Mouse (Mus musculus): ENCODE measurements around the gene Napepld. TPM values are rescaled to one million over a fixed set of nuclear protein-coding genes. Genes with fewer than 3 reads are reported as not detected.
"Not testable (repeated sequence)": the region's sequence is repeated elsewhere in the genome, so short reads cannot be mapped to it uniquely, and the experiment has no call there.

Gene Napepld
- polyA plus RNA-seq, 1 experiment from 2014 or later: 6.1 TPM

DNA sequence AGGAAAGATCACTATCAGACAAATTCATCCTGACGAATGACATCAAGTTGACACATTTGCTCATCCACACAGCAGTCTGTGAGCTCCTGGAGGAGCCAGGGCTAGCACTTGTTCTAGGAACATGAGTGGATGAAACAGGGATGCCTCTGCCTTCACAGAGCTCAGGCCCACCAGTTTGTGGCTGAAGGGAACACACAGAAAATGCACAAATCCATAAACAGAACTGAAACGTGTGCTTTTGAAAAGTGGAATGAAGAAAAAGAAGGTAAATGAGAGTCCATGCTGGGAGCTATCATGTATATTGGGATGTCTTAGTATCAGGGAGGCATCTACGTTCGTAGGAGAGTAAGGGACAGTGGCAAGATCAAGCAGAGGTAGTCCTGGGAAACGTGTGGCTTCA, 27.9 kb upstream of the Napepld start:
- H3K36me3 ChIP-seq: no peaks in the 10 kb centered on the region
- no peaks in the 10 kb centered on the region for H3K9me3 ChIP-seq
- peaks cover 44% of the 10 kb centered on the region for H3K4me1 ChIP-seq (replicated peaks)
- no peak for DNase-seq (ENCODE audit: low spot score)
- no peaks in the 10 kb centered on the region for H3K27me3 ChIP-seq (ENCODE audit: insufficient read depth, poor library complexity, severe bottlenecking)
- H3K4me3 ChIP-seq: no peak overlapping the region
- H3K27ac ChIP-seq: no peak overlapping the region
- 77% methylated on average over 5 of the region's 5 CpGs for WGBS

DNA sequence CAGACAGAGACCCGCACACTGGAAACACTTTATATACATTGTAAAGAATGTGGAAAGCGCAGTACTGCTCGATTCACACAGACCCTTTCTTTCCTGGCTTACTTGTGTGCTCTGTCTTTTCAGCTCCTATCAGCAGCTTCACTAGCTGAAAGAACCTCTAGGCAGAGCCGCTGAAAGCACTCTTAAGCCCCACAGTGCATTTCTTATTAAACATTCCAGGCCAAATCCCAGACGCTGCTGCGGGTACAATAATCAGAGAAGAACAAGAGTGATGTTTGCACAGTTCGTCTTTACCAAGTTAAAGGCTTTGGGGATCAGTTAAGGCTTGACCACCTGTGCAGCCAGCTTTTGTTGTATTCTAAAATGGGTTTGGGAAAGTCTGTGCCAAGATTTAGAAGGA, 23.7 kb upstream of the Napepld start:
- 54% methylated on average over 7 of the region's 7 CpGs for WGBS
- peaks cover 17% of the 10 kb centered on the region for H3K4me1 ChIP-seq (replicated peaks)
- H3K4me3 ChIP-seq: no peak overlapping the region
- H3K27ac ChIP-seq: peak overlapping the region; percentile 79
- no peaks in the 10 kb centered on the region for H3K9me3 ChIP-seq
- no peaks in the 10 kb centered on the region for H3K27me3 ChIP-seq (ENCODE audit: insufficient read depth, poor library complexity, severe bottlenecking)
- no peaks in the 10 kb centered on the region for H3K36me3 ChIP-seq
- no peak for DNase-seq (ENCODE audit: low spot score)

DNA sequence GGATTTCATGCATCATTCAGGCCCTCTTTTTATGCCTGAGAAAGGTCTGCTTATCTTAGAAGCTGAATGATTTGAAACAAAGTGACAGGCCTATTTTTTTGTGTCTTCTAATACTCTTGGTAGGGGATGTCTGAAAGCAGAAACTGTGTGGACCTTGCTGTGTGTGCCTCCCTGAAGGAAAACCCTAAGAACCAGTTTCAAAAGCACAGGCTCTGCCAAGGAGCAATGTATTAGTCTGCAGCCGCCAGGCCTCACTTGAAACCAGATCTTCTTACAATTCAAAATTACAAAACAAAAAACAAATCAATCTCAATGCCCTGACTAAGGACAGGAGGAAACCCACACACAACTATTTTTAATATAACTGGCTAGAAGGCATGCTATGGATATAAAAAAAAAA, 23.2 kb upstream of the Napepld start:
- no peak for DNase-seq (ENCODE audit: low spot score)
- 71% methylated on average over 1 of the region's 1 CpGs for WGBS

DNA sequence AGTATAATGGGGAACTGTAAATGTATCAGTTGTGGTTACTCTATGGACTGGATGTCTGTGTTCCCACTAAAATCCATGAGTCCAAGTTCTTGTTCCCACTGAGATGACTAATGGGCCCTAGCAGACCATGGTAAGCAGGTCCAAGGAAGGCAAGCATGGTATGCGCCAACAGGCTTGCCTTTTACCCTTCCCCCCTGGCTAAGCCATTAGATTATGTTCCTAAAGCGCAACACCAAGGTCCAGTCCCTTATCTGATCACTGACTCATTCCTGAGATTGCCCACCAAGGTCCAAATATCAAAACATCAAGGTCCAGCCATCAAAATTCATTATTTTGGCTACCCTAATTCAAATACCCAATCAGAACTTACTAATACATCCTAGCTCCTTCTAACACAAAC, 18.0 kb upstream of the Napepld start:
- WGBS: 91% methylated on average over 2 of the region's 2 CpGs
- Histone ChIP-seq H3K27ac (no peak overlapping the region), H3K4me1 (replicated peaks) (peaks cover 4% of the 10 kb centered on the region; the same call in 1 of the 2 replicates), H3K27me3 (ENCODE audit: insufficient read depth, poor library complexity, severe bottlenecking) (no peaks in the 10 kb centered on the region), H3K9me3 (no peaks in the 10 kb centered on the region), H3K4me3 (no peak overlapping the region), H3K36me3 (no peaks in the 10 kb centered on the region)
- no peak for DNase-seq (ENCODE audit: low spot score)

More for the DNA sequence above, 23.2 kb upstream of the Napepld start:
- no peak overlapping the region for H3K4me3 ChIP-seq
- H3K4me1 ChIP-seq (replicated peaks): peaks cover 17% of the 10 kb centered on the region
- no peaks in the 10 kb centered on the region for H3K27me3 ChIP-seq (ENCODE audit: insufficient read depth, poor library complexity, severe bottlenecking)
- no peaks in the 10 kb centered on the region for H3K36me3 ChIP-seq
- peak overlapping the region; percentile 79 for H3K27ac ChIP-seq
- H3K9me3 ChIP-seq: no peaks in the 10 kb centered on the region

DNA sequence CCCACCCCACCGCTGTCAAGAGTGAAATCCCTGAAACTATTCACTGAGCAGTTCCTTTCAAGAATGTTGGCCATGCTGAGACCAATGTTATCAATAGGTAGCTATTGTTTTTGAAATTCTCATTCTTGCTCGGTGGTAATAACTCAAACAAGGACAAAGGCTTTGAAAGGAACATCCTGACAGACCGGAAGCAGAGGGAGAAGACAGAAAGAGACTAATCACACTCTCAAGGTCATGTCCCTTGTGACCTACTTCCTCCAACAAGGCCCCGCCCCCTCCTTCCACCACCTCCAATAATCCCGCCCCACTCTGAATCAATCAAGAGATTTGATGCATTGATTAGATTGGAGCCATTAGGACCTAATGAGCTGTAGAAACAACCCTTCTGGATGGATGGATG, 17.4 kb upstream of the Napepld start:
- no peak for DNase-seq (ENCODE audit: low spot score)
- Histone ChIP-seq H3K9me3 (no peaks in the 10 kb centered on the region), H3K4me1 (replicated peaks) (no peaks in the 10 kb centered on the region), H3K36me3 (no peaks in the 10 kb centered on the region), H3K27me3 (ENCODE audit: insufficient read depth, poor library complexity, severe bottlenecking) (no peaks in the 10 kb centered on the region), H3K4me3 (no peak overlapping the region), H3K27ac (no peak overlapping the region)
- WGBS: 86% methylated on average over 5 of the region's 5 CpGs

DNA sequence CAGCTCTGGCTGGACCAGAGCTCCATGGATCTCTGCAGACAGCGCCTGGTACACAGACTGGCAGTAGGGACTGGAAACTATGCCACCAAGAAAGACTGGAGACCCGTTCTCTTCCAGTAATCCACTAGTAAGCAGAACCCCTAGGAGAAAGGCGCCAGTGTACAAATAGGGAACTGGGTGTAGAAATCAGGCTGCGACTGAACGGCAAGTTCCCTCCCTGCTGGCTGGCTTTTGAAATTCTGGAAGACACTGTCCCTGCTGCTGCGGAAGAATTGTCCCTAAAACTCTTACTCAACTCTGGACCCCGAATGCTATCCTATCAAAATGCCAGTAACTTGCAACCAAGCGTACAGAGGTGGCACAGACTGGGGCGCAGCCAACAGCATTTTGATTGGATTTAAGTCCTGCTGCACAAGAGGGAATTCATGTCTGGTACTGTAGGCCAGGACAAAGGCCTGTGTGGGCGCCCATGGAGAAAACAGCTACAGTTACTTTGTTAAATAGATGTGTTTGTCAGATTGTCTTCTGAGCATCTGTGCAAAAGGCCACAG, 16.0 kb upstream of the Napepld start:
- no peaks in the 10 kb centered on the region for H3K9me3 ChIP-seq
- H3K36me3 ChIP-seq: no peaks in the 10 kb centered on the region
- H3K4me1 ChIP-seq (replicated peaks): no peaks in the 10 kb centered on the region
- no peak for DNase-seq (ENCODE audit: low spot score)
- H3K27me3 ChIP-seq (ENCODE audit: insufficient read depth, poor library complexity, severe bottlenecking): no peaks in the 10 kb centered on the region
- 82% methylated on average over 10 of the region's 10 CpGs for WGBS
- H3K27ac ChIP-seq: no peak overlapping the region
- H3K4me3 ChIP-seq: no peak overlapping the region

DNA sequence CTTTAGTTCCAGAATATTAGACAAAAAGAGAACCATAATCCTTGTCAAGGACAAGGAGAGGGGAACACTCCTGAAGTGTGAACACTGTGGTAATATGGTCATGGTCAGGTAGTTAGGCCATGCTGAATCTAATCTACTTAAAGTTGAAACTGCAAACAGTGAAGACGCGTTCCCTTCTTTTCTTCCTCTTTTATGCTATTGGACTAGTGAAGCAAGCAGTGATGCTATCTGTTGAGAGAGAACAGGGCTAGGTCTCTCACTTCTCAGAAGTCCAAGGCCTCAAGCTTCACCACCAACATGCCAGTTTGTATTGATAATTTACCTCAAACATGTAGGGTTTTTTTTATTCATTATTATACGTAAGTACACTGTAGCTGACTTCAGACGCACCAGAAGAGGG, 13.3 kb upstream of the Napepld start:
- Histone ChIP-seq H3K27me3 (ENCODE audit: insufficient read depth, poor library complexity, severe bottlenecking) (no peaks in the 10 kb centered on the region), H3K27ac (no peak overlapping the region), H3K4me3 (no peak overlapping the region), H3K9me3 (no peaks in the 10 kb centered on the region), H3K36me3 (no peaks in the 10 kb centered on the region), H3K4me1 (replicated peaks) (no peaks in the 10 kb centered on the region)
- no peak for DNase-seq (ENCODE audit: low spot score)
- 96% methylated on average over 4 of the region's 4 CpGs for WGBS

DNA sequence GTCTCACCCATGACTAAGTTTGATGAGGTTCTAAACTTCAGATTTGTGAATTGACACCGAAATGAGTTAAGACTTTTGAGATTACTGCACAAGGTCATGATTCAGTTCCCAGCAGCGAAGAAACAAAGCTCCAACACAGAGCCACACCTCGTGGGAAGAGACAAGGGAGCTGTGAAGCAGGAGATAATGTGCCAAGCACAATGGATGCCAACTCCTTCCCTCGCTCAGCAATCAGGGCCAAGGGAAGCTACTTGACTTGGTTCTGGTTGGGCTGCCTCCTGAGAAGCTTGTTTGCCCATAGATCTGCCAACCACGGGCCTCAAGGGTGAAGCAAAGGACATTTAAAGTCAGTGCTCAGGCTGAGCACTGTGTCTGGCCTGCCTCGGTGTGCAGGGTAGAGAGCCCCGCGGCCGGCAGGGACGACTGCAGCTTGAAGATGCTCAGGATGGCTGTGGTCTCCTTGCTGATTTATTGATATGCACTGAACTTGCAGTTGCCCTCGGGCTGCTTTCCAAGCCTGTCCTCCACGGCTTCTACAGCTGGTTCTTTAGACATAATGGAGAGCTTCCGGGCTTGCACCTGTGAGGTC, 11.0 kb upstream of the Napepld start:
- H3K9me3 ChIP-seq: no peaks in the 10 kb centered on the region
- DNase-seq (ENCODE audit: low spot score): no peak
- WGBS: 77% methylated on average over 13 of the region's 13 CpGs
- H3K27ac ChIP-seq: no peak overlapping the region
- no peaks in the 10 kb centered on the region for H3K27me3 ChIP-seq (ENCODE audit: insufficient read depth, poor library complexity, severe bottlenecking)
- no peak overlapping the region for H3K4me3 ChIP-seq
- H3K4me1 ChIP-seq (replicated peaks): no peaks in the 10 kb centered on the region
- H3K36me3 ChIP-seq: no peaks in the 10 kb centered on the region

DNA sequence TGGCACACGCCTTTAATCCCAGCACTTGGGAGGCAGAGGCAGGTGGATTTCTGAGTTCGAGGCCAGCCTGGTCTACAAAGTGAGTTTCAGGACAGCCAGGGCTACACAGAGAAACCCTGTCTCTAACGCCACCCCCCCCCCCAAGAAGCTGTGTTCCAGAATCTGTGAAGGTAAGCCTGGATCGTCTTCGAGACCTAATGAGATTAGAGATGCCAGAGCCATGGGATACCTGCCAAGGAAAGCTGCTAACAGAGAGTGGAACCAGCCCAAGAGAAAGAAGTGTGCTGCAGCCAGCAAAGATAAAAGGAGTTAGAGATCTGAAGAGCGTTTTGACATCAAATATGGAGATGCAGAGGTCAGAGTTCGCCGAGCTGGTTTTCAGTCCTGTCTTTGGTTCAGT, 6.8 kb upstream of the Napepld start:
- 89% methylated on average over 8 of the region's 8 CpGs for WGBS

DNA sequence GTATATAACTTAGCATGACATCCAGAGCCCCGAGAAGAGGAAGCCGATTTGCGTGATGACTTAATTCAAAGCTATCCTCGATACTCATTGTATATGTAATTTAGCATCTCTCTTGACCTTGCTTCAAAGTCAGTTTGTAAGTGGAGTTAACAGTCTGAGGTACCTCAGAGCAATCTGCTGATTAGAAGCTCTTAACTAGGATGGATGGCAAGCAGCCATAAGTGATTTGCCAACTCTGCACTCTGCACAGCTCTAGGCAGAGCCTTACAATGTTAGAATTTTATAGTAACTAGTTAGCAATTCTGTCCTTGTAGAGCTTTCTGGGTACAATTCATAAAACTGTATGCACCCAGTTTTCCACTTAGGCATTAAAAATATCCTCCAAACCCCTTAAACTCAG, 5.3 kb upstream of the Napepld start:
- Histone ChIP-seq H3K36me3 (no peaks in the 10 kb centered on the region), H3K27me3 (ENCODE audit: insufficient read depth, poor library complexity, severe bottlenecking) (no peaks in the 10 kb centered on the region), H3K27ac (no peak overlapping the region), H3K4me3 (no peak overlapping the region), H3K9me3 (no peaks in the 10 kb centered on the region), H3K4me1 (replicated peaks) (no peaks in the 10 kb centered on the region)
- 95% methylated on average over 4 of the region's 4 CpGs for WGBS
- DNase-seq (ENCODE audit: low spot score): no peak

More for the DNA sequence above, 6.8 kb upstream of the Napepld start:
- H3K4me1 ChIP-seq (replicated peaks); H3K27ac ChIP-seq; H3K27me3 ChIP-seq (ENCODE audit: insufficient read depth, poor library complexity, severe bottlenecking); H3K36me3 ChIP-seq; H3K4me3 ChIP-seq; H3K9me3 ChIP-seq; DNase-seq (ENCODE audit: low spot score): not testable (repeated sequence)

DNA sequence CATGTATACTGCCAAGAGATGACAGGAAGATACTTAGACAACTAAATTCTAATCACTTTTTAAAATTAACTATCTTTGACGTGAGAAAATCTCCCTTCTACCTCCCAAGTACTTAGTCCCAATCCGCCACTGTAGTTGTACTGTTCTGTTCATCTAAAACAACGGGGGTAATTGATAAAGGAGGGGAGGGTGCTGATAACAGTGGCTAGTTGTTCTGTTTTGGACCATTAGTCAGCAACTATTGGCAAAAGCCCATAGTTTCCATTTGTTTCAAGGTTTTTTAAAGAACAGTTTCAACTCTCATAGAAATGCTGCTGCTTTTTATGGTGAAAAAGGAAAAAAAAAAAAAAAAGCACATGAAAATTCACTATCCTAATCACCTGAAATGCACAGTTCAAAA, 2.5 kb upstream of the Napepld start:
- WGBS: 75% methylated on average over 3 of the region's 3 CpGs
- H3K27ac ChIP-seq: no peak overlapping the region
- H3K27me3 ChIP-seq (ENCODE audit: insufficient read depth, poor library complexity, severe bottlenecking): no peaks in the 10 kb centered on the region
- no peaks in the 10 kb centered on the region for H3K36me3 ChIP-seq
- peaks cover 9% of the 10 kb centered on the region for H3K4me1 ChIP-seq (replicated peaks)
- DNase-seq (ENCODE audit: low spot score): no peak
- no peak overlapping the region for H3K4me3 ChIP-seq
- H3K9me3 ChIP-seq: no peaks in the 10 kb centered on the region

DNA sequence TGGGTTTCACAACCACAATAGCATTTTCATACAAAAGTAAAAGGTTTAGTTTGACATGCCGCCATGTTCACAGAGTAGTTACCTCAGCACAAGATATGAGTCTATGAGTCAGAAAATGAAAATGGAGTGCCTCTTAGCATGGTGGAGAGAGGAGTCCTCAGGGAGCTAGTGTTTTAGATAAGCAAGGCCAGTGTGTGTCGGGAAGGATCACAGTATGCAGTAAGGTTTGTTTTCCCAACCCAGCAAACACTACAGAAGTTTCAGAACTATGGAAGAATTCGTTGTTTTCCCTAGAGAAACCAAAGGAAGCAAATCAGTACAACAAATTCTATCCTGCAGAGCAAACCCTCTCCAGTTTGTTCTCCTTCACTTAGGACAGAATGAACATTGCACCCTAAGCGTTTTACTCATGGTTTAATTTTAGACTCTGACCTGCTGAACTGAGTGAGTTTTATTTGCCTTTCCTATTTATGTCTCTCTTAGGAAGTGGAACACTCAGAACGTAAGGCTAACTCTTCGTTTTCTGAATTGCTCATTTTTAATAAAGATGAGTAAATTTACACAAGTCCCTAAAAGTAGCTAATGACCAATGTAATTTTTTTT, 1.8 kb upstream of the Napepld start:
- 85% methylated on average over 6 of the region's 6 CpGs for WGBS
- no peaks in the 10 kb centered on the region for H3K9me3 ChIP-seq
- no peak for DNase-seq (ENCODE audit: low spot score)
- H3K27me3 ChIP-seq (ENCODE audit: insufficient read depth, poor library complexity, severe bottlenecking): no peaks in the 10 kb centered on the region
- H3K36me3 ChIP-seq: no peaks in the 10 kb centered on the region
- H3K27ac ChIP-seq: no peak overlapping the region
- no peak overlapping the region for H3K4me3 ChIP-seq
- H3K4me1 ChIP-seq (replicated peaks): peaks cover 9% of the 10 kb centered on the region

DNA sequence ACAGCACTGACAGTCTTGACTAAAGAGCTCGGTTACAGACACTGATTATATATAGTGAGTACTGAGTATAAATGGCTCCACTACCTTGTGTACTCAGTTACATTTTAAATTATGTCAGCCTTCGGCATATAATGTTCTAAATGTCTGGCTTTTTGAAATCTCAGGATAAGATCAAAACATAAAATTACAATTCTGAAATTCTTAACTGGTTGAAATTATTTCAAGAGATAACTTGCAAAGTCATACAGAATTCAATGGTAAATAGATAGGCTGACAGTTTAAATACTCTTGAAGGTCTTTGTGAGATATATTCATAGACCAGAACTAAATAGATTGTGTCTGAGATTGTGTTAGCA, 791 bp upstream of the Napepld start:
- H3K9me3 ChIP-seq: no peaks in the 10 kb centered on the region
- no peak for DNase-seq (ENCODE audit: low spot score)
- peaks cover 9% of the 10 kb centered on the region for H3K4me1 ChIP-seq (replicated peaks)
- no peaks in the 10 kb centered on the region for H3K36me3 ChIP-seq
- no peaks in the 10 kb centered on the region for H3K27me3 ChIP-seq (ENCODE audit: insufficient read depth, poor library complexity, severe bottlenecking)
- WGBS: 59% methylated on average over 2 of the region's 2 CpGs
- peak overlapping the region; percentile 98 for H3K27ac ChIP-seq
- H3K4me3 ChIP-seq: peak overlapping the region; percentile 65

All from hindbrain, embryonic 10.5 days (tissue).